Mouse (Mus musculus) heart, adult 2 months (tissue): ENCODE results near the gene 9130019O22Rik. TPM values are rescaled to one million over a fixed set of nuclear protein-coding genes. Genes with fewer than 3 reads are reported as not detected.
"Not testable (repeated sequence)": the region's sequence is repeated elsewhere in the genome, so short reads cannot be mapped to it uniquely, and the experiment has no call there.

Experiments
- DNase-seq, 2 experiments: peaks; one replicate each; pipeline ENCODE4 v3.0.0; 2021
- H3K27ac ChIP-seq: fragments of 200-600 bp; 2 replicates; pipeline ENCODE4 v1.8.1; 2022
- H3K27me3 ChIP-seq: fragments of 200-500 bp; 2 replicates; pipeline ENCODE4 v1.6.1; 2012; ENCODE audit warnings: mild to moderate bottlenecking, low read length, inconsistent platforms, mixed read lengths; ENCODE audit not compliant: control insufficient read depth, insufficient read depth
- H3K36me3 ChIP-seq: fragments of 200-500 bp; 2 replicates; pipeline ENCODE4 v1.6.1; 2012; ENCODE audit warnings: low read length, inconsistent platforms; ENCODE audit not compliant: control insufficient read depth, insufficient read depth
- H3K4me1 ChIP-seq: fragments of 200-500 bp; 2 replicates; pipeline ENCODE4 v1.6.1; 2011; ENCODE audit warnings: low read length; ENCODE audit not compliant: control insufficient read depth, insufficient read depth
- H3K4me3 ChIP-seq: fragments of 200-600 bp; 2 replicates; pipeline ENCODE4 v1.8.1; 2022
- H3K79me2 ChIP-seq: fragments of 200-500 bp; replicated peaks from 2 replicates; pipeline ENCODE4 v1.6.1; 2012; ENCODE audit warnings: mild to moderate bottlenecking, inconsistent platforms, low read length, moderate library complexity, mixed read lengths; ENCODE audit not compliant: control insufficient read depth, insufficient read depth
- H3K9ac ChIP-seq: fragments of 200-500 bp; 2 replicates; pipeline ENCODE4 v1.6.1; 2012; ENCODE audit warnings: low read depth, mild to moderate bottlenecking, control low read depth, inconsistent platforms, low read length, mixed read lengths
- CTCF ChIP-seq: fragments of 200-600 bp; IDR thresholded peaks from 2 replicates; pipeline ENCODE4 v1.8.1; 2022; ENCODE audit warnings: antibody characterized with exemption, mild to moderate bottlenecking, moderate library complexity
- EP300 ChIP-seq: fragments of 200-500 bp; IDR thresholded peaks from 2 replicates; pipeline ENCODE4 v1.6.1; 2011; ENCODE audit warnings: low read depth, low read length, control low read depth; ENCODE audit not compliant: insufficient read depth
- POLR2A ChIP-seq: fragments of 200-500 bp; IDR thresholded peaks from 2 replicates; pipeline ENCODE4 v1.6.1; 2011; ENCODE audit warnings: mild to moderate bottlenecking, low read depth, low read length, control low read depth; ENCODE audit not compliant: insufficient read depth
- WGBS: fragments of 180-500 bp; shearing (Covaris S2); methylation state at CpG from one replicate; pipeline ENCODE4 v1.1.7; 2018; 5-methylcytosine and 5-hydroxymethylcytosine counted together
- intact Hi-C: fragments of 180-260 bp; cut with DNase I; formaldehyde crosslinking; loops from one replicate; pipeline ENCODE4 v1.15.1; 2025
- polyA plus RNA-seq: library from polyadenylated mRNA; depleted of rRNA; stranded (reverse); fragments of >200 nt; gene quantifications from 2 replicates; pipeline ENCODE4 v1.2.3, GENCODE M21; 2012
- total RNA-seq, 2 experiments: library from RNA; stranded (reverse); gene quantifications; 2 replicates each; pipeline ENCODE4 v1.2.3; 2021

Gene 9130019O22Rik
- total and polyA plus RNA-seq, 3 experiments, result 1.7 to 2.4 (median 2.3) TPM

- no peak overlapping the region for H3K9ac ChIP-seq
- H3K79me2 ChIP-seq, result no peaks in the 10 kb centered on the region
- no peaks in the 10 kb centered on the region; the same call in 1 of the 2 replicates for H3K36me3 ChIP-seq
- DNase-seq, result no peak
- intact Hi-C loops, result loop anchor here (5.0 kb wide), 1 partner anchor 82 kb away; no protein-coding TSS in a partner anchor
- TF ChIP-seq EP300 (no peak), CTCF (no peak), POLR2A (no peak)
- no peak overlapping the region for H3K27ac ChIP-seq
- H3K4me3 ChIP-seq, result no peak overlapping the region
- no peaks in the 10 kb centered on the region for H3K27me3 ChIP-seq
- WGBS, result 80% methylated on average over 7 of the region's 7 CpGs
- peaks cover 9% of the 10 kb centered on the region for H3K4me1 ChIP-seq
Measured at GRCm38 (mm10) chr7:127390306-127390705, 3.3 kb upstream of the 9130019O22Rik start.

- H3K4me3 ChIP-seq, DNase-seq, H3K27me3 ChIP-seq, H3K9ac ChIP-seq, H3K4me1 ChIP-seq, H3K79me2 ChIP-seq, H3K27ac ChIP-seq, H3K36me3 ChIP-seq, intact Hi-C loops: not testable (repeated sequence)
Measured at GRCm38 (mm10) chr7:127388201-127388600, 1.2 kb upstream of the 9130019O22Rik start.

GRCm38 (mm10) chr7:127385560-127385959 is 1.4 kb downstream of the 9130019O22Rik start:
- intact Hi-C loops, DNase-seq, H3K4me3 ChIP-seq: not testable (repeated sequence)

GRCm38 (mm10) chr7:127378310-127378921 is 8.6 kb downstream of the 9130019O22Rik start:
- no peaks in the 10 kb centered on the region for H3K36me3 ChIP-seq
- intact Hi-C loops, result no loop called here
- no peak overlapping the region for H3K27ac ChIP-seq
- no peak overlapping the region for H3K9ac ChIP-seq
- no peaks in the 10 kb centered on the region for H3K27me3 ChIP-seq
- H3K79me2 ChIP-seq, result no peaks in the 10 kb centered on the region
- TF ChIP-seq POLR2A, result no peak
- TF ChIP-seq EP300, result no peak
- TF ChIP-seq CTCF, result no peak
- no peak for DNase-seq
- H3K4me1 ChIP-seq, result peaks cover 1% of the 10 kb centered on the region; the same call in 1 of the 2 replicates
- H3K4me3 ChIP-seq, result no peak overlapping the region
- 60% methylated on average over 6 of the region's 6 CpGs for WGBS

More at GRCm38 (mm10) chr7:127385560-127385959, 1.4 kb downstream of the 9130019O22Rik start:
- H3K36me3 ChIP-seq, H3K9ac ChIP-seq, H3K27me3 ChIP-seq, H3K79me2 ChIP-seq, H3K27ac ChIP-seq, H3K4me1 ChIP-seq: not testable (repeated sequence)
- 96% methylated on average over 4 of the region's 4 CpGs for WGBS

- not testable (repeated sequence) for H3K79me2 ChIP-seq, H3K4me1 ChIP-seq, H3K27me3 ChIP-seq, H3K36me3 ChIP-seq
- WGBS, result under 1% methylated on average over 49 of the region's 49 CpGs
- H3K27ac ChIP-seq, result peak within 1 kb of the TSS; percentile 90
- H3K4me3 ChIP-seq, result peak within 1 kb of the TSS; percentile 76
- peak; percentile 93 to 95 for DNase-seq
- peak within 1 kb of the TSS; percentile 83 for H3K9ac ChIP-seq
- intact Hi-C loops, result loop anchor here (1.0 to 2.0 kb wide), 2 partner anchors 12 to 17 kb away; partner anchors contain the start of genes 9130019O22Rik and E430018J23Rik
- peak; percentile 93 for TF ChIP-seq POLR2A
- peak; percentile 72 for TF ChIP-seq CTCF
- 0 out of 2 replicates have a peak, but pooled peaks have one; percentile 64 for TF ChIP-seq EP300
Measured at GRCm38 (mm10) chr7:127375271-127376245, 11.4 kb downstream of the 9130019O22Rik start, which contains the start of gene Zfp747. Zfp747 (minus strand) TSS chr7:127376050.

GRCm38 (mm10) chr7:127371870-127372269 is 15.1 kb downstream of the 9130019O22Rik start:
- H3K4me3 ChIP-seq, H3K4me1 ChIP-seq, DNase-seq, intact Hi-C loops, H3K27me3 ChIP-seq, H3K79me2 ChIP-seq, H3K36me3 ChIP-seq, H3K27ac ChIP-seq, H3K9ac ChIP-seq: not testable (repeated sequence)
- 0 out of 2 replicates have a peak, but pooled peaks have one; percentile 23 for TF ChIP-seq CTCF
- 94% methylated on average over 3 of the region's 3 CpGs for WGBS
